Mouse (Mus musculus): Measurements from ENCODE around the gene Aox3.
A peak's percentile ranks its signal among the peaks of the same experiment; 100 is the strongest.

The Aox3 gene

DNA sequence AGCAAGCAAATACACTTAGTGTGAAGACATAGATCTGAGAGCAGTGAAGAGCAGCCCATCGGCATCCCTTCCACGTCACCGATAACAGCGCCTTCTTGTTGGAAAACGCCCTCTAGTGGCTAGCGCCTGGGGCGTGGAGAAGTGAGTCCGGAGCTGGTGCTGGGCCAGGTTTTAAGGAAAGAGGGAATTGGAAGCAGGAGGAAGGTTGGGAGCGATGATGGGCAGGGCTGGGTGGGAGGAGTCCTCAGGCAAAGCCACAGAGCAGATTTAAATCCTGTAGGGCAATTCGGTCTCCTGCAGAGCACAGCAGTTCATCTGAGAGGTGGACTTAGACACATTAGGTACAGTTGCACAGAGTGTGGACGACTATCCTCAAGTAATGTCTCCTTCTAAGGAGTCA is at the start of gene Aox3:
Gene Aox3 (plus strand): TSS at position 251 of the 400 bp plus-strand sequence.
- DNase-seq = peak; percentile 77 to 80

DNA sequence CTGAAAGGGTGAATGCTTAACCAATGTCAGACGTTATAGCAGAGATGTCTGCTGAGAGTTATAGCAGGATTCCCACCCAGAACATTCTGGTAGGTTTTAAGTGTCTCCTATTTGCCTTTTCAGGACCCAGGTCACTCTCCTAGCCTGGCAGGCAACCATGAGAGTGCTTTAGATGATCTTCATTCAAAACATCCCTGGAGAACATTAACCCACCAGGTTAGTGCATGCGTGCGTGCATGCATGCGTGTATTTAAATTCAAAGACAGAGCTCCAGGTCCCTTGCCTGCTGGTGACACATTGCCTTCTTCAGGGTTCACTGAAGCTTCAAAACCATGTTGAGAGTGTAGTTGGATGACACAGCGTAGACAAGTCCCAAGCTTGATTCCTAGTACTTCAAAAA is 47.8 kb upstream of the Aox3 start:
- DNase-seq = no peak

DNA sequence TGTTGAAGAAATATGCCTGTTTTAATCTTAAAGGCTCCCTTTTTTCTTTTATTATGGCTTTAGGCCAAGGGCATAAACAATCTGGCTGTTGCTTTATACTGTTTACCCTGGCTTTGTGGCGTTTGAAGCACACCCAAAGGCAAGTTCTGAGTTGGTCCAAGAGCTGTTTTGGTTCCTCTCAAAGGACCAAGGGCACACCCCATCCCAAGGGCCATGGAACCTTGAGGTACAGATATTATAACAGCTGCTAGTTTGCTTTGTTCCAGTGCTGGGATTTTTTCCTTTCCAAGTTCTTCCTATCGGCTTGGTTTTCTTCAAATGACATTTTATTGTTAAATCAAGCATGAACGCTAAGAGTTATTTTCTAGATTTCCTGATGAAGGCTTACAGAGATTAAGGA is 47.3 kb upstream of the Aox3 start:
- no peak for DNase-seq

GRCm38 (mm10) chr1:58069181-58069580 is 43.7 kb upstream of the Aox3 start:
- DNase-seq = no peak

DNA sequence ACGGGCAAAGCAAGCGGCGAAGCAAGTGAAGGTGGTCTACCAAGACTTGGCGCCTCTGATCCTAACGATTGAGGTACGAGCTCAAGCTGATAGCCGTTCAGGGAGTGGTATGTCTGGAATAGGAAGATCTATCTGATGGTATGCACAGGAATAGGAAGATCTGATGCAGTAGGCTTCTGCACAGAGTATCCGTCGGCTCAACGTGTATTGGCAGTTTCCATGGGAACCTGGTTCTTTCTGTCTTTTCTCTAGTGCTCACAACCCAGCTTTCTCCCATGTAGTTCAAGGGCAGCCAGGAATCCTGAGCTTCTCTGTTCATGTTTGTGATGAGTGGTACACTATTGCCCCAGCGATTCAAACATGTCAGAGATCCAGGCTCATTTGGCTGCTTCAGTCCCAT is 42.8 kb upstream of the Aox3 start:
- no peak for DNase-seq

- no peak for DNase-seq
These were observed 41.9 kb upstream of the Aox3 start for GRCm38 (mm10) chr1:58071006-58071405.

GRCm38 (mm10) chr1:58071509-58071908 is 41.4 kb upstream of the Aox3 start:
- DNase-seq = no peak

- no peak for DNase-seq
These were observed 40.5 kb upstream of the Aox3 start for GRCm38 (mm10) chr1:58072416-58072815.

- no peak for DNase-seq
These were observed 39.8 kb upstream of the Aox3 start for GRCm38 (mm10) chr1:58072991-58073730.

GRCm38 (mm10) chr1:58074266-58074665 is 38.7 kb upstream of the Aox3 start:
- no peak for DNase-seq

DNA sequence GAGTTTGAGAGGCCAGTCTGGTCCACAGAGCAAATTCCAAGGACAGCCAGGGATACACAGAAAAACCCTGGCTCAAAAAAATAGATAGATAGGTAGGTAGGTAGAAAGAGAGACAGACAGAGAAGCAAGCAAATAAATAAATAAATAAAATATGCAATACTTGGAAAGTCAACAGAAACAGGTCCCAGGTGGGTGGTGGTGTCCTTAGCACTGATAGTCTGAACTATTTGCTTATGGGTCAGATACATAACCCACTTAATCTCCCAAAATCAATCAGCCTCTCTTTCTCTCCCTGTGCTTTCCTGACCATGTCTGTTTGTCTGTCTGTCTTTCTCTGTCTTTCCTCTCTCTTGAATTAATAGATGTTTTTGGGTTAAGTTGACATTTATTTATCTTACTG is 35.0 kb upstream of the Aox3 start:
- no peak for DNase-seq

DNA sequence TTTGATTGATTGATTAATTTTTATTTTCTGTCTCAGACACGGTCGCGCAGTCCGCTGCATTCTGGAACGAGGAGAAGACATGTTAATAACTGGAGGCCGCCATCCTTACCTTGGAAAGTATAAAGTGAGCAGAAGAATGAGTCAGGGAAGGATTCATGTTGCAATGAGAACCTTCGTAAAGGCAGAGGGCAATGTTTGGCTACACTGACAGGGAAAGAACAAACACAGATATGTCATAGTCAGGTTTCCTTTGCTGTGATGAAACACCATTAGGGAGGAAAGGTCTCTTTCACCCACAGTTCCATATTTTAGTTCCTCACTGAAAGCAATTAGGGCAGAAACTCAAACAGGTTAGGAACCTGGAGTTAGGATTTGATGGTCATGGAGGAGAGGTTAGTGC is 34.5 kb upstream of the Aox3 start:
- no peak for DNase-seq

GRCm38 (mm10) chr1:58079689-58080088 is 33.2 kb upstream of the Aox3 start:
- DNase-seq = no peak

GRCm38 (mm10) chr1:58080446-58080845 is 32.5 kb upstream of the Aox3 start:
- no peak for DNase-seq

GRCm38 (mm10) chr1:58081356-58081755 is 31.6 kb upstream of the Aox3 start:
- DNase-seq = no peak

DNA sequence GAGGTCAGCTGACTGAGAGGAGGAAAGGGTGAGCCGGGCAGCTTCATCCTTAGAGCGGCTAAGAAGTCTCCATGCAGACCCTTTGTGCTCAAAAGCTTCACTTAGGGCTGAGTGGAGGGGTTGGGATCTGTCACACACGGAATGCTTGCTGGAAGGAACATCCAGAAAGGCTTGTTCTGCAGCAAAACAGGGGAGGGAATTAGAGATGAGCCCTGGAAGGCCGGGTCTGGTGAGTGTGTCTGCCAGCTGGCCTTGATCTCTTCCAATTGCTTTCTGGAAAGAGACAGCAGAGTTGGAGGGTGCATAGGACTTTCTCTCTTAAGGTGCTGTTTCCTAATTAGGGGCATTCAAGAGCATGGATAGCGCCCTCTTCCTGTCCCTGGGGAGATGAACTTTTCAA is 23.6 kb upstream of the Aox3 start:
- DNase-seq = no peak

DNA sequence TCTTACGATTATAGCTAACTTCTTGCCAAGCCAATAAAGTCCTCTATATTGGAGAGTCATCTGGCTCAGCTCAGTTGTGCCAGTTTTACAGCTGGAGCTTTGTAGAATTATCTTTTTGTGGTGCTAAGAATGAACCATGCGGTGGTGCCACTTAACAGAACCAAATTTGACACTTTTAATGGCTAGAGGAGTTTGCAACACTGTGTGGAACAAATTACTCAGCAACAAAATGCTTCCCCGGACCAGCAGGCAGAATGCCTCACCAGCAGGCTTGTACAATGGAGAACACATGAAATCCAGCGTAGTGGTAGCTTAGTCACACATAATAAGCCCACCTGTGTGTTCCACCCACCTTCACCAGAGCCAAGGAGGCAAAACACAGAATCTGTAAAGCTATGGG is 22.7 kb upstream of the Aox3 start:
- DNase-seq = no peak

- no peak for DNase-seq
These were observed 21.7 kb upstream of the Aox3 start for GRCm38 (mm10) chr1:58091213-58091612.

GRCm38 (mm10) chr1:58091992-58092560 is 20.9 kb upstream of the Aox3 start:
- DNase-seq = no peak

- no peak for DNase-seq
These were observed 15.6 kb upstream of the Aox3 start for GRCm38 (mm10) chr1:58097338-58097737.

DNA sequence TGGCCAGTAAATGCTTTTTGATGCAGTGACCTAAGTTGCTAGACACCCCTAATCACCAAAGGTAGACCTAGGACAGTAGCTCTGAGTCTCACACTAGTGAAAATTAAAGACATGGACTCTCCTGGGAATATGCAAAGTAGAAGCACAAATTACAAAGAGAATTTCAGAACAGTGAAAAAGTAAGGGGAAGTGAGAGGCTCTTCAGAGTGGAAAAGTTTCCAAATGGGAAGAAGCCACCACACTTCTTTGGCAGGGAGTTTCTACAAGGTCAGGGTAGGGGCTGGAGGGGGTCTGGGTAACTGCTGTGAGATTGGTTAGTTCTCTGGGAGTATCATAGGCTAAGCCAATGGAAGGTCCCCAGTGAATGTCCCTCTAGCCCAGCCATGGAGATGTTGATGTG is 13.8 kb upstream of the Aox3 start:
- DNase-seq = no peak

GRCm38 (mm10) chr1:58101531-58102146 is 11.3 kb upstream of the Aox3 start:
- DNase-seq = no peak

- no peak for DNase-seq
These were observed 10.4 kb upstream of the Aox3 start for GRCm38 (mm10) chr1:58102494-58102893.

DNA sequence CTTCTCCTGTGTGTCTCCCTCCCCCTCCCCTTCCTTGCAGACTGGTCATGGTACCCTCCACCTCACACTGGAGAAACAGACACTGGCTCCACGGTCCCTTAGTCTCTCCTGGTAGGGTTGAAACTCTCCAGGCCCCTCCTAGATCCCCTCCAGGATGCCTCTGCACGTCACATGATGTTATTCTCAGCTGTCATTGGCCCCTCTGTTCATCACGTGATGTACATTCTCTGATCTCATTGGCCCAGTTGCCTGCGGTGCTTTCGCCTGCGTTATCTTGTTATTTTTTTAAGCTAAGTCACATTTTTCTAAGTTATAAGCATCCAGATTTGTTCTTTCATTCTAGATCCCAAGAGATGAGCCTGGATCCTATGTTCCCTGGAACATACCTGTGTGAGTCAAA is 7.2 kb upstream of the Aox3 start:
- no peak for DNase-seq

DNA sequence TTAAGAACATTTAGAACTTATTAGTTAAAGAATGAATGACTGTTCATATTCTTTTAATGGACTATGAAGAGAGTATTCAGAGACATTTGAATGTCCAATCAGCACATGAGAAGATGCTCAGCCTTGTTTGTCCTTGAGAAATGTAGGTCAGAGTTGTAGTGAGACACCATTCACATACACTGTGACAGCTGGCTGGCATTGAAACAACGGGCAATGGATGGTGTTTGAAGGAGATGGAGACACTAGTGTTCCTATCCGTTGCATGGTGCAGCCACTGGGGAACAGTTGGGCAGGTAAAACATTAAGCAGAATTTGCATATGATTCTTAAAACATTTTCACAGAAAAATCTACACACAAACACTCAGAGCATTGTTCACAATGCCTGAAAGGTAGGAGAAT is 5.9 kb upstream of the Aox3 start:
- no peak for DNase-seq

All from lung, postnatal 4 days (tissue).